Mouse (Mus musculus) MEL (cell line): Measurements from ENCODE around the gene Dock9.

ENCODE experiments used
- CTCF ChIP-seq, 3 experiments: IDR thresholded peaks in 2 of 3; conservative IDR thresholded peaks in 1 of 3; 2 replicates each; pipeline ENCODE4 v1.5.1; 2011 to 2012; ENCODE audit warnings: low read length in 3 of 3, low read depth in 2 of 3, mild to moderate bottlenecking in 2 of 3, improper control_type of control experiment in 1 of 3, inconsistent platforms in 1 of 3, mixed read lengths in 1 of 3, moderate library complexity in 1 of 3; ENCODE audit not compliant: control insufficient read depth in 1 of 3, insufficient read depth in 1 of 3, poor library complexity in 1 of 3, severe bottlenecking in 1 of 3
- ELF1 ChIP-seq: IDR thresholded peaks from 2 replicates; pipeline ENCODE4 v1.6.1; 2014; ENCODE audit warnings: low read depth, mild to moderate bottlenecking, inconsistent platforms, low read length, improper control_type of control experiment, moderate library complexity
- MEF2A ChIP-seq: IDR thresholded peaks from 2 replicates; pipeline ENCODE4 v1.6.1; 2014; ENCODE audit warnings: low read depth, mild to moderate bottlenecking, inconsistent platforms, low read length, improper control_type of control experiment; ENCODE audit not compliant: poor library complexity, insufficient replicate concordance, severe bottlenecking; ENCODE audit errors: extremely low read depth
- POLR2A ChIP-seq, 2 experiments: IDR thresholded peaks; 2 replicates each; pipeline ENCODE4 v1.6.1; 2011 to 2012; ENCODE audit warnings: low read length in 2 of 2, mild to moderate bottlenecking in 2 of 2, control low read depth in 1 of 2, improper control_type of control experiment in 1 of 2, low read depth in 1 of 2, moderate library complexity in 1 of 2; ENCODE audit not compliant: control insufficient read depth in 1 of 2, insufficient read depth in 1 of 2, poor library complexity in 1 of 2
- SMC3 ChIP-seq: IDR thresholded peaks from 2 replicates; pipeline ENCODE4 v1.6.1; 2011; ENCODE audit warnings: low read depth, low read length, improper control_type of control experiment
- UBTF ChIP-seq: IDR thresholded peaks from 2 replicates; pipeline ENCODE4 v1.6.1; 2012; ENCODE audit warnings: low read depth, mild to moderate bottlenecking, inconsistent platforms, low read length, improper control_type of control experiment, moderate library complexity, borderline replicate concordance; ENCODE audit not compliant: insufficient read depth
- ZMIZ1 ChIP-seq: IDR thresholded peaks from 2 replicates; pipeline ENCODE4 v1.6.1; 2012; ENCODE audit warnings: low read depth, mild to moderate bottlenecking, inconsistent platforms, low read length, improper control_type of control experiment, moderate library complexity
- ZNF384 ChIP-seq: IDR thresholded peaks from 2 replicates; pipeline ENCODE4 v1.6.1; 2012; ENCODE audit warnings: low read depth, mild to moderate bottlenecking, inconsistent platforms, low read length, improper control_type of control experiment

GRCm38 (mm10) chr14:121706482-121706901 lies 91.1 kb downstream of the Dock9 start:
- no peak for TF ChIP-seq UBTF
- TF ChIP-seq CTCF (IDR thresholded peaks at IDR 0.05 in 2 of 3, conservative IDR thresholded peaks at IDR 0.05 in 1 of 3; ENCODE audit: control insufficient read depth in 1 of 3, insufficient read depth in 1 of 3, low read depth in 2 of 3, low read length in 3 of 3, poor library complexity in 1 of 3, severe bottlenecking in 1 of 3), result no peak
- no peak for TF ChIP-seq ZNF384
- TF ChIP-seq POLR2A (IDR thresholded peaks at IDR 0.05; ENCODE audit: control insufficient read depth in 1 of 2, insufficient read depth in 1 of 2, low read depth in 1 of 2, low read length in 2 of 2, poor library complexity in 1 of 2), result no peak
- TF ChIP-seq SMC3, result no peak
- TF ChIP-seq ELF1, result no peak
- TF ChIP-seq MEF2A, result no peak
- no peak for TF ChIP-seq ZMIZ1
